In genomic region chr4:129059125-129059551, GRCm38 (mm10) we compare ENCODE assay signal across 9 mouse cellular contexts. TPM values are rescaled to one million over a fixed set of nuclear protein-coding genes. Genes with fewer than 3 reads are reported as not detected.
DNase-seq lines count a peak whose midpoint lies in the region; ATAC-seq and TF ChIP-seq lines count a peak whose summit lies in the region.
"Had no signal": no experiment of that assay in that cellular context is flagged by ENCODE, and none has a peak within 500 bp of the region (broad histone marks: within the 10 kb centered on the region; RNA-seq: fewer than 3 reads in every experiment).

No protein-coding gene starts in this region.

- peak overlapping the region; percentile 86 for H3K4me3 ChIP-seq in intestine, embryonic 14.5 days (ENCODE audit: low read depth, low read length)
- peak overlapping the region; percentile 92 for H3K4me3 ChIP-seq in liver, postnatal 0 days (ENCODE audit: low read depth, low read length)
- H3K4me3 ChIP-seq in neural tube, embryonic 15.5 days (replicated peaks): peak overlapping the region; percentile 96

- no peaks in the 10 kb centered on the region for H3K27me3 ChIP-seq in intestine, embryonic 14.5 days (replicated peaks; ENCODE audit: control insufficient read depth, insufficient read depth, low read length)
- no peaks in the 10 kb centered on the region for H3K27me3 ChIP-seq in liver, postnatal 0 days (ENCODE audit: insufficient read depth, low read length)
- no peaks in the 10 kb centered on the region for H3K27me3 ChIP-seq in neural tube, embryonic 15.5 days (replicated peaks)

- H3K27ac ChIP-seq in intestine, embryonic 14.5 days (ENCODE audit: low read depth): no peak overlapping the region
- peak overlapping the region; percentile 87 for H3K27ac ChIP-seq in liver, postnatal 0 days (ENCODE audit: low read depth)
- peak overlapping the region; percentile 94 for H3K27ac ChIP-seq in neural tube, embryonic 15.5 days (replicated peaks)

- no peak for TF ChIP-seq CTCF in liver, postnatal 0 days (IDR thresholded peaks at IDR 0.05; ENCODE audit: low read depth)

- peak; percentile 42 for ATAC-seq in CD4-positive, CD25-positive, alpha-beta regulatory T cell, adult 4 months
- ATAC-seq in erythroid progenitor cell, adult 5-6 weeks (replicated peaks; ENCODE audit: low FRiP score, poor library complexity, severe bottlenecking): peak; percentile 56
- no peak for ATAC-seq in intestine, embryonic 14.5 days (replicated peaks; ENCODE audit: low FRiP score, low TSS enrichment, low read depth)
- no peak for ATAC-seq in liver, postnatal 0 days
- ATAC-seq in neural tube, embryonic 15.5 days (ENCODE audit: low FRiP score): no peak

- no peak for TF ChIP-seq EP300 in liver, postnatal 0 days (IDR thresholded peaks at IDR 0.05; ENCODE audit: low read depth)

- peak overlapping the region; percentile 77 for H3K9ac ChIP-seq in intestine, embryonic 14.5 days (ENCODE audit: low read length)
- H3K9ac ChIP-seq in liver, postnatal 0 days (replicated peaks): peak overlapping the region; percentile 90
- H3K9ac ChIP-seq in neural tube, embryonic 15.5 days (replicated peaks): peak overlapping the region; percentile 92

- no peaks in the 10 kb centered on the region for H3K36me3 ChIP-seq in intestine, embryonic 14.5 days (ENCODE audit: control insufficient read depth, insufficient read depth, low read length)
- no peaks in the 10 kb centered on the region for H3K36me3 ChIP-seq in liver, postnatal 0 days (replicated peaks; ENCODE audit: insufficient read depth, low read length)
- no peaks in the 10 kb centered on the region for H3K36me3 ChIP-seq in neural tube, embryonic 15.5 days

- DNase-seq in T-cell, adult 2 months (ENCODE audit: low spot score): peak; percentile 50
- DNase-seq in intestine, embryonic 14.5 days (ENCODE audit: low spot score): peak; percentile 66
- peak; percentile 48 for DNase-seq in liver, postnatal 0 days
- DNase-seq in layer of hippocampus, adult 9-11 months: no peak
- DNase-seq in urinary bladder, postnatal 36 days (ENCODE audit: low spot score in 2 of 2): no peak

- peak overlapping the region; percentile 95 for H3K4me2 ChIP-seq in intestine, embryonic 14.5 days (ENCODE audit: low read length)
- H3K4me2 ChIP-seq in liver, postnatal 0 days (ENCODE audit: low read depth, low read length): peak overlapping the region; percentile 100
- H3K4me2 ChIP-seq in neural tube, embryonic 15.5 days: peak overlapping the region; percentile 96

- H3K4me1 ChIP-seq in intestine, embryonic 14.5 days (replicated peaks; ENCODE audit: control insufficient read depth, insufficient read depth, low read length): peaks cover 15% of the 10 kb centered on the region
- peaks cover 20% of the 10 kb centered on the region for H3K4me1 ChIP-seq in liver, postnatal 0 days (ENCODE audit: insufficient read depth)
- peaks cover 27% of the 10 kb centered on the region for H3K4me1 ChIP-seq in neural tube, embryonic 15.5 days

- WGBS in intestine, embryonic 14.5 days: 2% methylated on average over 13 of the region's 13 CpGs
- WGBS in liver, postnatal 0 days (ENCODE audit: insufficient replicate concordance): 2% methylated on average over 13 of the region's 13 CpGs
- WGBS in neural tube, embryonic 15.5 days: 2% methylated on average over 13 of the region's 13 CpGs

- H3K9me3 ChIP-seq in intestine, embryonic 14.5 days (ENCODE audit: control insufficient read depth, low read length): no peaks in the 10 kb centered on the region; the same call in 1 of the 2 replicates
- no peaks in the 10 kb centered on the region for H3K9me3 ChIP-seq in liver, postnatal 0 days (ENCODE audit: low read length)
- no peaks in the 10 kb centered on the region for H3K9me3 ChIP-seq in neural tube, embryonic 15.5 days (replicated peaks)

RNA-seq across cellular contexts. Expression of gene Rnf19b, which starts 1.1 kb away (rescaled TPM):
- 10 to 100 TPM; 10.2 to 17.1 TPM for polyA plus RNA-seq in CD4-positive, CD25-positive, alpha-beta regulatory T cell, adult 4 months (2017; shearing (Covaris generic))
- total RNA-seq in erythroid progenitor cell, adult 5-6 weeks (2015; ENCODE audit: low replicate concordance): 5.4 and 5.9 TPM in 2 replicates
- 15.3 and 22.7 TPM in 2 replicates for total RNA-seq in erythroid progenitor cell, adult 5-6 weeks (2017; ENCODE audit: low replicate concordance)
- polyA plus RNA-seq in intestine, embryonic 14.5 days (2014; fragmentation: Nextera tagmentation; extraction: Ambion mirVana): 7.4 and 8.4 TPM in 2 replicates
- 5.5 and 6.0 TPM in 2 replicates for polyA plus RNA-seq in liver, postnatal 0 days (2015; fragmentation: Nextera tagmentation; extraction: Ambion mirVana)
- 29.9 and 34.5 TPM in 2 replicates for polyA plus RNA-seq in neural tube, embryonic 15.5 days (2015; fragmentation: Nextera tagmentation; extraction: Ambion mirVana)

RNA-seq across cellular contexts. Expression of gene Tmem54, which starts 46.2 kb away (rescaled TPM):
- polyA plus RNA-seq in CD4-positive, CD25-positive, alpha-beta regulatory T cell, adult 4 months (2017; shearing (Covaris generic)): not detected
- total RNA-seq in erythroid progenitor cell, adult 5-6 weeks (2015; ENCODE audit: low replicate concordance): not detected in 2 replicates
- not detected in 2 replicates for total RNA-seq in erythroid progenitor cell, adult 5-6 weeks (2017; ENCODE audit: low replicate concordance)
- polyA plus RNA-seq in intestine, embryonic 14.5 days (2014; fragmentation: Nextera tagmentation; extraction: Ambion mirVana): 32.2 and 45.9 TPM in 2 replicates
- 0.26 TPM in 1 of 2 replicates, not detected in the other for polyA plus RNA-seq in liver, postnatal 0 days (2015; fragmentation: Nextera tagmentation; extraction: Ambion mirVana)
- 3.3 TPM in 1 of 2 replicates, not detected in the other for polyA plus RNA-seq in neural tube, embryonic 15.5 days (2015; fragmentation: Nextera tagmentation; extraction: Ambion mirVana)
- total RNA-seq: left cerebral cortex, adult 18-20 months had no signal

Comparison
In these comparisons a context has a peak if more than half of its experiments do, and no peak if none do; other contexts are left out.
1. ATAC-seq: peak in CD4-positive, CD25-positive, alpha-beta regulatory T cell, adult 4 months (single experiment) and erythroid progenitor cell, adult 5-6 weeks (single experiment); none in intestine, embryonic 14.5 days (single experiment), liver, postnatal 0 days (single experiment) and neural tube, embryonic 15.5 days (single experiment).
2. DNase-seq: peak in T-cell, adult 2 months (single experiment), intestine, embryonic 14.5 days (single experiment) and liver, postnatal 0 days (single experiment); none in layer of hippocampus, adult 9-11 months (single experiment) and urinary bladder, postnatal 36 days (0 of 2).
3. Peak in every context shown above with its lines, with median percentiles within 50 percentile points of each other: H3K4me2 ChIP-seq, H3K4me3 ChIP-seq and H3K9ac ChIP-seq.